Mouse (Mus musculus) spleen, embryonic (tissue): Measurements from ENCODE around the gene 9130023H24Rik.

Experiments used
- CTCF ChIA-PET: fragments of 350-600 bp; sonication (Branson Sonifier 250); formaldehyde crosslinking; loops from one replicate; lab custom pipeline; 2022; lab: Charles Lee

The 9130023H24Rik gene

GRCm38 (mm10) chr7:128237927-128238778 is at the start of gene 9130023H24Rik:
Gene 9130023H24Rik (minus strand): TSS chr7:128238031.
- CTCF ChIA-PET: no interaction called here

- CTCF ChIA-PET: no interaction called here
Observed at GRCm38 (mm10) chr7:128285060-128285459, 47.2 kb upstream of the 9130023H24Rik start.

GRCm38 (mm10) chr7:128284047-128284446 is 46.2 kb upstream of the 9130023H24Rik start:
- CTCF ChIA-PET: no interaction called here

- CTCF ChIA-PET: no interaction called here
Observed at GRCm38 (mm10) chr7:128282532-128283244, 44.9 kb upstream of the 9130023H24Rik start.

GRCm38 (mm10) chr7:128281765-128282164 is 43.9 kb upstream of the 9130023H24Rik start:
- CTCF ChIA-PET: no interaction called here

GRCm38 (mm10) chr7:128279750-128280149 is 41.9 kb upstream of the 9130023H24Rik start:
- CTCF ChIA-PET: no interaction called here

- CTCF ChIA-PET: interaction anchor here (0.5 kb wide), 1 partner anchor 67 kb away, joined by 13 read pairs; no protein-coding TSS in a partner anchor
Observed at GRCm38 (mm10) chr7:128276051-128276450, 38.2 kb upstream of the 9130023H24Rik start.

GRCm38 (mm10) chr7:128271496-128271895 is 33.7 kb upstream of the 9130023H24Rik start:
- CTCF ChIA-PET: no interaction called here

- CTCF ChIA-PET: no interaction called here
Observed at GRCm38 (mm10) chr7:128270431-128270850, 32.6 kb upstream of the 9130023H24Rik start.

GRCm38 (mm10) chr7:128267813-128268212 is 30.0 kb upstream of the 9130023H24Rik start:
- CTCF ChIA-PET: no interaction called here

GRCm38 (mm10) chr7:128267391-128267790 is 29.6 kb upstream of the 9130023H24Rik start:
- CTCF ChIA-PET: no interaction called here

GRCm38 (mm10) chr7:128266056-128266455 is 28.2 kb upstream of the 9130023H24Rik start:
- CTCF ChIA-PET: no interaction called here

GRCm38 (mm10) chr7:128265411-128265810 is 27.6 kb upstream of the 9130023H24Rik start, which contains the start of gene Slc5a2:
Gene Slc5a2 (plus strand): TSS chr7:128265657.
- CTCF ChIA-PET: no interaction called here

GRCm38 (mm10) chr7:128256783-128257334 is 19.0 kb upstream of the 9130023H24Rik start:
- CTCF ChIA-PET: no interaction called here

- CTCF ChIA-PET: no interaction called here
Observed at GRCm38 (mm10) chr7:128255757-128256156, 17.9 kb upstream of the 9130023H24Rik start.

GRCm38 (mm10) chr7:128254978-128255377 is 17.1 kb upstream of the 9130023H24Rik start:
- CTCF ChIA-PET: no interaction called here

GRCm38 (mm10) chr7:128252609-128253008 is 14.8 kb upstream of the 9130023H24Rik start:
- CTCF ChIA-PET: no interaction called here

GRCm38 (mm10) chr7:128251946-128252345 is 14.1 kb upstream of the 9130023H24Rik start:
- CTCF ChIA-PET: no interaction called here

- CTCF ChIA-PET: no interaction called here
Observed at GRCm38 (mm10) chr7:128249998-128250397, 12.2 kb upstream of the 9130023H24Rik start.

- CTCF ChIA-PET: no interaction called here
Observed at GRCm38 (mm10) chr7:128248081-128249042, 10.5 kb upstream of the 9130023H24Rik start.

GRCm38 (mm10) chr7:128247443-128247842 is 9.6 kb upstream of the 9130023H24Rik start:
- CTCF ChIA-PET: no interaction called here
